Mouse (Mus musculus): Measurements from ENCODE around the gene Gpr180.

- TF ChIP-seq CTCF (IDR thresholded peaks at IDR 0.05; ENCODE audit: low read depth) (no peak), EP300 (IDR thresholded peaks at IDR 0.05; ENCODE audit: low read depth) (no peak)
Measured at GRCm38 (mm10) chr14:118191442-118191841, 54.5 kb downstream of the Gpr180 start.

Data from liver, postnatal 0 days (tissue).